Mouse (Mus musculus): ENCODE measurements around the gene Ush2a.

DNA sequence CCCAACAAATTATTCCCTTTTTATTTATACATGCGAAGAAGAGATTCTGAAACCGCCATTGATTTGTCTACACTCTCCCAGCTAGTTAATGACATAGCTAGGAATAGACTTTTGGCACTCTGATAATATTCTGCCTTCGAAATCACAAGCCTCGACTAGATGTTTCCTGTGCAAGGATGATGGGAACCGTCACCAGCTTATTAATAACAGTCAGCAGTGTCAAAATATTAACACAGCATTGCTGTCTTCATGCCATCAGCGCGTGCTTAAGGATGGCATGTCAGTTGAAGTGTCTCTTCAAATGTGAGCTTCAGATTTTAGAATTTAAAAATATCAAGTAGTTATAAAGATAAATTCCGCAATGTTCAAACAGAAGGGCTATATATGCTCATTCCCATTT lies 337.3 kb downstream of the Ush2a start:
- no peak for TF ChIP-seq POLR2A (IDR thresholded peaks at IDR 0.05; ENCODE audit: insufficient read length, low read depth)
- no peak for TF ChIP-seq CEBPB (IDR thresholded peaks at IDR 0.05; ENCODE audit: insufficient read depth, poor library complexity, severe bottlenecking)
- TF ChIP-seq USF1 (IDR thresholded peaks at IDR 0.05; ENCODE audit: low read depth) = no peak
- no peak for TF ChIP-seq POLR2AphosphoS2 (IDR thresholded peaks at IDR 0.05; ENCODE audit: insufficient read length, low read depth)
- TF ChIP-seq MAX (IDR thresholded peaks at IDR 0.05; ENCODE audit: low read depth) = no peak
- no peak for TF ChIP-seq TCF12 (IDR thresholded peaks at IDR 0.05; ENCODE audit: insufficient read depth, poor library complexity, severe bottlenecking)
- TF ChIP-seq MYOD1 (IDR thresholded peaks at IDR 0.05; ENCODE audit: control insufficient read depth in 1 of 3, insufficient read length in 2 of 3, low read depth in 2 of 3) = no peak
- no peak for TF ChIP-seq REST (IDR thresholded peaks at IDR 0.05; ENCODE audit: insufficient read depth, insufficient read length)
- TF ChIP-seq SRF (IDR thresholded peaks at IDR 0.05; ENCODE audit: control insufficient read depth, insufficient read length, low read depth) = no peak
- TF ChIP-seq TCF3 (IDR thresholded peaks at IDR 0.05; ENCODE audit: insufficient read length, low read depth) = no peak
- no peak for TF ChIP-seq MYOG (IDR thresholded peaks at IDR 0.05; ENCODE audit: control insufficient read depth in 1 of 3, insufficient read depth in 1 of 3, insufficient read length in 2 of 3, low read depth in 2 of 3)
- TF ChIP-seq E2F4 (IDR thresholded peaks at IDR 0.05; ENCODE audit: insufficient read depth) = no peak

Data from myocyte (in vitro differentiated cells).